Mouse (Mus musculus) midbrain, embryonic 14.5 days (tissue): Measurements from ENCODE around the gene Uvrag. TPM values are rescaled to one million over a fixed set of nuclear protein-coding genes. Genes with fewer than 3 reads are reported as not detected.

ENCODE experiments used
- ATAC-seq: fragments of 200-750 bp; cut with Nextera tagmentation; 2 replicates; pipeline ENCODE4 v1.8.0; 2017; ENCODE audit warnings: moderate number of reproducible peaks, moderate library complexity; ENCODE audit not compliant: low FRiP score, low TSS enrichment
- DNase-seq: peaks from one replicate; pipeline ENCODE4 v3.0.0-alpha.2; 2015
- H3K27ac ChIP-seq: fragments of 300-500 bp; sonication (generic); replicated peaks from 2 replicates; pipeline ENCODE4 v1.5.1; 2014; ENCODE audit warnings: mild to moderate bottlenecking, low read depth, low read length, moderate library complexity
- H3K27me3 ChIP-seq: fragments of 300-500 bp; sonication (generic); 2 replicates; pipeline ENCODE4 v1.6.1; 2014; ENCODE audit warnings: low read length, control low read depth, mixed read lengths; ENCODE audit not compliant: control insufficient read depth, insufficient read depth
- H3K36me3 ChIP-seq: fragments of 300-500 bp; sonication (generic); 2 replicates; pipeline ENCODE4 v1.6.1; 2014; ENCODE audit warnings: low read length, control low read depth; ENCODE audit not compliant: control insufficient read depth, insufficient read depth
- H3K4me1 ChIP-seq: fragments of 300-500 bp; sonication (generic); 2 replicates; pipeline ENCODE4 v1.6.1; 2014; ENCODE audit warnings: mild to moderate bottlenecking, antibody characterized with exemption, low read length, control low read depth; ENCODE audit not compliant: control insufficient read depth, insufficient read depth
- H3K4me2 ChIP-seq: fragments of 300-500 bp; sonication (generic); 2 replicates; pipeline ENCODE4 v1.6.1; 2014; ENCODE audit warnings: mild to moderate bottlenecking, low read length, moderate library complexity
- H3K4me3 ChIP-seq: fragments of 300-500 bp; sonication (generic); replicated peaks from 2 replicates; pipeline ENCODE4 v1.5.1; 2014; ENCODE audit warnings: low read depth, low read length
- H3K9ac ChIP-seq: fragments of 300-500 bp; sonication (generic); replicated peaks from 2 replicates; pipeline ENCODE4 v1.6.1; 2014; ENCODE audit warnings: mild to moderate bottlenecking, low read length, moderate library complexity
- H3K9me3 ChIP-seq: fragments of 300-500 bp; sonication (generic); 2 replicates; pipeline ENCODE4 v1.6.1; 2016; ENCODE audit warnings: low read length, control low read depth, mixed read lengths; ENCODE audit not compliant: control insufficient read depth
- WGBS: fragments of 180-500 bp; shearing (Covaris S2); extraction: QIAGEN DNeasy Blood & Tissue Kit; methylation state at CpG from one replicate; pipeline ENCODE4 v1.1.7; 2014; 5-methylcytosine and 5-hydroxymethylcytosine counted together
- polyA plus RNA-seq: library from polyadenylated mRNA; unstranded; fragments of >200 nt; fragmentation: Nextera tagmentation; extraction: Ambion mirVana; gene quantifications from 2 replicates; pipeline ENCODE4 v1.2.1, GENCODE M21; 2014

Gene Uvrag
- polyA plus RNA-seq, 1 experiment from 2014 or later, result 21.0 TPM

DNA sequence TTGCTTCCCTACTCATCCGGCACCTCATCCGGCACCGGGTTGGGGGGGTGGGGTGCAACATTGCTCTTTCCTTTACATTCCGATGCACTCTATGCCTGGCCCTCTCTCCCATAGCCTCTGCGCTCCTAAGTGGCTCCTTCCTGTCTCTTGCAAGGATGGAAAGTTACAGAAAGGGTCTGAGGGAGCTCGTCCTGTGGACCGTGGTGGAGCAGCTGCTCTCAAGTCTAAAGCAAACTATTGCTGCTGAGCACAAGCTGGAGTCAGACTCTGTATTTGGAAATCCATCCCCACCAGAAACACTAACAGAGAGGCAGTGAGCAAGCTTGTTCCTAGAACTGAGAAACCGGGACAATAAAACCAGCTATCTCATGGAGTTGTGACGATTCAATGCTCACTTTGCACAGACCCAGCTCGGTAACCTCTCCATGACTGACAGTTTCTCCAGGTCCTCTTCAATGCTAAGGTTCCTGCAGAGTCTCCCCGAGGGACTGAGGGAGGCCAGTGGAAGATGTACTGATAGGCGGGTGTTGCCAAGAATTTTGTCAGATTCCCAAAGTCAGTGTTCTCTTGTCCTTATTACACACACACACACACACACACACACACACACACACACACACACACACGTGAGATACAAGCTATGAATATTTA, 975 bp downstream of the Uvrag start:
- peak overlapping the region; percentile 96 for H3K4me3 ChIP-seq
- DNase-seq, result peak; percentile 34
- H3K9ac ChIP-seq, result peak overlapping the region; percentile 83
- no peaks in the 10 kb centered on the region for H3K9me3 ChIP-seq
- ATAC-seq, result no peak
- no peaks in the 10 kb centered on the region for H3K27me3 ChIP-seq
- WGBS, result 1% methylated on average over 13 of the region's 13 CpGs
- no peaks in the 10 kb centered on the region for H3K36me3 ChIP-seq
- H3K27ac ChIP-seq, result peak overlapping the region; percentile 92
- H3K4me2 ChIP-seq, result peak overlapping the region; percentile 76
- H3K4me1 ChIP-seq, result peaks cover 17% of the 10 kb centered on the region

- WGBS, result 95% methylated on average over 4 of the region's 4 CpGs
- H3K4me1 ChIP-seq, result peaks cover 17% of the 10 kb centered on the region
- no peaks in the 10 kb centered on the region for H3K36me3 ChIP-seq
- no peak overlapping the region for H3K4me2 ChIP-seq
- DNase-seq (no peak), ATAC-seq (no peak)
- H3K27ac ChIP-seq, result no peak overlapping the region
- no peak overlapping the region for H3K9ac ChIP-seq
- no peaks in the 10 kb centered on the region for H3K9me3 ChIP-seq
- no peaks in the 10 kb centered on the region for H3K27me3 ChIP-seq
- H3K4me3 ChIP-seq, result no peak overlapping the region
These were observed 3.4 kb downstream of the Uvrag start for GRCm38 (mm10) chr7:99137541-99137940.

- no peak for DNase-seq
- Histone ChIP-seq H3K27ac (no peak overlapping the region), H3K36me3 (no peaks in the 10 kb centered on the region), H3K9me3 (no peaks in the 10 kb centered on the region), H3K4me1 (peaks cover 14% of the 10 kb centered on the region), H3K27me3 (no peaks in the 10 kb centered on the region), H3K9ac (no peak overlapping the region), H3K4me2 (no peak overlapping the region), H3K4me3 (no peak overlapping the region)
- WGBS, result 52% methylated on average over 6 of the region's 6 CpGs
- ATAC-seq, result no peak
These were observed 4.2 kb downstream of the Uvrag start for GRCm38 (mm10) chr7:99136789-99137188.

GRCm38 (mm10) chr7:99133811-99134402, 7.0 kb downstream of the Uvrag start:
- Histone ChIP-seq H3K9me3 (no peaks in the 10 kb centered on the region), H3K36me3 (no peaks in the 10 kb centered on the region), H3K27ac (no peak overlapping the region), H3K4me1 (no peaks in the 10 kb centered on the region), H3K9ac (no peak overlapping the region), H3K4me3 (no peak overlapping the region), H3K4me2 (no peak overlapping the region), H3K27me3 (no peaks in the 10 kb centered on the region)
- ATAC-seq (no peak), DNase-seq (no peak)
- 90% methylated on average over 8 of the region's 8 CpGs for WGBS

DNA sequence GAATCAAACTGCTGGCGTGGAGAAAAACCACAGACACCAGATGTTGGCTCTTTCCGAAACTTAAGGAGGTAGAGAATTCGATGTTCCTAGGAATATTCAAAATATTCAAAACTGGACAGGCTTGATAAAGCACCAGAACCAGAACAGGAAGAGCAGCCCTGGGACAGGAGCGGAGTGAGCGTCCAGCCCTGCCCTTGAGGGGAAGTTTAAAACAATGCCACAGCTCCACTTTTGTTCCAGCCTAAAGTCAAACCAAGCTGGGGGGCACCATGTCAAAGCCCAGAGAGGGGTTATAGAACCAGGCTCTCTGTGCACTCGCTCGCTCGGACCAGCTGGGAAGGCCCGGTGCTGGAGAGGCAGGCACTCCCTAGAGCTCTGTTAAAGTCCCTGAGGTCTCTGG, 8.3 kb downstream of the Uvrag start:
- H3K4me2 ChIP-seq, result no peak overlapping the region
- no peaks in the 10 kb centered on the region for H3K27me3 ChIP-seq
- WGBS, result 93% methylated on average over 9 of the region's 9 CpGs
- H3K27ac ChIP-seq, result no peak overlapping the region
- H3K36me3 ChIP-seq, result no peaks in the 10 kb centered on the region
- no peak for ATAC-seq
- no peak overlapping the region for H3K9ac ChIP-seq
- no peak overlapping the region for H3K4me3 ChIP-seq
- 0 out of 2 replicates have a peak, but pooled peaks cover under 1% of the 10 kb centered on the region for H3K4me1 ChIP-seq
- H3K9me3 ChIP-seq, result no peaks in the 10 kb centered on the region
- no peak for DNase-seq

DNA sequence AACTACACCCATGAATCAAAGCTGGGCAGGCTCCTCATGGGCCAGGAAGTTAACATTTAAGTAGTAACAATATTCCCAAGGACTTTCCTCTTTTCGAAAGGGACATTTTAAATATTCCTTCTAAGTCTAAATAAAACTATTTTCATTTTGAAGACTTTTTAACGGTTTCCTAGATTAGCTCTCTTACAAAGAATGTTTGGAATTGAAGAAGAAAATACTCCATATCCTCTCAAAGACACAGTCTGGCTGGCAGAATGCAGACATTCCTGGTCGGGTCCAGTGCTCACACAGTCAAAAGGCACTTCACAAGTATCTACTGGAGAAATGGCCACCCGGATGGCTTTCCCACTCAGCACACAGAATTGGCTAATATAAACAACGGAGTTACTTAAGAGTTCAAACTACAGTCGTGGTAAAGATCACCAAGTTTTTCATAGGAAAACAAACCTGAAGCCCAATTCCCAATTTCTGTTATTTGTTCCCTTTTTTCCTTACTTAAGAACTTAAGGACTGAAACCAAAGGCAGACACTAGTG, 9.1 kb downstream of the Uvrag start:
- Histone ChIP-seq H3K4me1 (0 out of 2 replicates have a peak, but pooled peaks cover 3% of the 10 kb centered on the region), H3K9ac (no peak overlapping the region), H3K9me3 (no peaks in the 10 kb centered on the region), H3K27me3 (no peaks in the 10 kb centered on the region), H3K27ac (no peak overlapping the region), H3K36me3 (no peaks in the 10 kb centered on the region), H3K4me2 (no peak overlapping the region), H3K4me3 (no peak overlapping the region)
- ATAC-seq (no peak), DNase-seq (no peak)
- WGBS, result 84% methylated on average over 6 of the region's 6 CpGs

DNA sequence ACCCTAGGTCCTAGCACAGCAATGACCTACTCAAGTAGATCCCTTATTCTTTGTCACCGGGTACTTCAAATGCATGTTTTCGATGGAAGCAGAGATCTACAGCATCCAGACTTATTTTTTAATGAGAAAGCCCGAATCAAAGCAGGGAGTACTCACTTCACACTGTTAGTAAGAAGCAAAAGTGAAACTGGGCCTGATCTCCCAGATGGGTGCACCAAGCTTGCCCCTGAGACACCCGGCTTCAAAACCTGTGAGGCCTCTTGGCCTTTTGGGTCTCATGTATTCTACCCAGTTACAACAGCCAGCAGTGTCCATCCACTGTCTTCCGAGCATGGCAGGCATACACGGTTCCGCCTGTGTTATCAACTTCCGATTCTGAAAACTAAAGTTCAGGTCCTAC, 12.0 kb downstream of the Uvrag start:
- no peak overlapping the region for H3K9ac ChIP-seq
- H3K4me3 ChIP-seq, result no peak overlapping the region
- no peaks in the 10 kb centered on the region for H3K36me3 ChIP-seq
- 0 out of 2 replicates have a peak, but pooled peaks cover 3% of the 10 kb centered on the region for H3K4me1 ChIP-seq
- no peak for DNase-seq
- no peak overlapping the region for H3K27ac ChIP-seq
- no peak overlapping the region for H3K4me2 ChIP-seq
- peaks cover 4% of the 10 kb centered on the region; the same call in 1 of the 2 replicates for H3K9me3 ChIP-seq
- no peak for ATAC-seq
- 95% methylated on average over 8 of the region's 8 CpGs for WGBS
- no peaks in the 10 kb centered on the region for H3K27me3 ChIP-seq

- H3K36me3 ChIP-seq, result no peaks in the 10 kb centered on the region
- no peaks in the 10 kb centered on the region for H3K27me3 ChIP-seq
- no peak overlapping the region for H3K4me2 ChIP-seq
- H3K27ac ChIP-seq, result no peak overlapping the region
- DNase-seq, result no peak
- H3K9me3 ChIP-seq, result peaks cover 4% of the 10 kb centered on the region; the same call in 1 of the 2 replicates
- H3K9ac ChIP-seq, result no peak overlapping the region
- H3K4me1 ChIP-seq, result 0 out of 2 replicates have a peak, but pooled peaks cover 3% of the 10 kb centered on the region
- no peak for ATAC-seq
- 54% methylated on average over 10 of the region's 10 CpGs for WGBS
- no peak overlapping the region for H3K4me3 ChIP-seq
These were observed 12.7 kb downstream of the Uvrag start for GRCm38 (mm10) chr7:99128020-99128950.
